Mouse (Mus musculus): ENCODE results near the gene Znrf4.

Znrf4 gene

GRCm38 (mm10) chr17:56512310-56512709 is at the start of gene Znrf4:
TSS of gene Znrf4 (minus strand) at chr17:56512431.
- DNase-seq, result no peak

GRCm38 (mm10) chr17:56561866-56562265 is 49.6 kb upstream of the Znrf4 start:
- no peak for DNase-seq

- no peak for DNase-seq
These were observed 47.9 kb upstream of the Znrf4 start for GRCm38 (mm10) chr17:56560131-56560530.

GRCm38 (mm10) chr17:56559386-56559785 is 47.2 kb upstream of the Znrf4 start:
- DNase-seq, result no peak

GRCm38 (mm10) chr17:56558448-56558847 is 46.2 kb upstream of the Znrf4 start:
- peak; percentile 65 to 70 for DNase-seq

- peak in 1 of 2 experiments; percentile 73 for DNase-seq
These were observed 41.9 kb upstream of the Znrf4 start, which contains the start of gene Gm20219 for GRCm38 (mm10) chr17:56554122-56554551. TSS of gene Gm20219 (minus strand) at chr17:56554387.

- peak; percentile 55 to 75 for DNase-seq
These were observed 40.6 kb upstream of the Znrf4 start for GRCm38 (mm10) chr17:56552781-56553363.

GRCm38 (mm10) chr17:56551841-56552581 is 39.8 kb upstream of the Znrf4 start:
- no peak for DNase-seq

- no peak for DNase-seq
These were observed 38.7 kb upstream of the Znrf4 start for GRCm38 (mm10) chr17:56550784-56551475.

GRCm38 (mm10) chr17:56548605-56549105 is 36.4 kb upstream of the Znrf4 start:
- no peak for DNase-seq

GRCm38 (mm10) chr17:56547846-56548604 is 35.8 kb upstream of the Znrf4 start:
- DNase-seq, result no peak

GRCm38 (mm10) chr17:56547116-56547845 is 35.0 kb upstream of the Znrf4 start:
- DNase-seq, result no peak

- DNase-seq, result no peak
These were observed 34.3 kb upstream of the Znrf4 start for GRCm38 (mm10) chr17:56546576-56546975.

GRCm38 (mm10) chr17:56545945-56546344 is 33.7 kb upstream of the Znrf4 start:
- DNase-seq, result no peak

GRCm38 (mm10) chr17:56544699-56545387 is 32.6 kb upstream of the Znrf4 start:
- no peak for DNase-seq

- DNase-seq, result no peak
These were observed 31.5 kb upstream of the Znrf4 start for GRCm38 (mm10) chr17:56543684-56544224.

- DNase-seq, result no peak
These were observed 30.5 kb upstream of the Znrf4 start for GRCm38 (mm10) chr17:56542736-56543135.

GRCm38 (mm10) chr17:56540562-56540975 is 28.3 kb upstream of the Znrf4 start:
- no peak for DNase-seq

- DNase-seq, result no peak
These were observed 25.7 kb upstream of the Znrf4 start for GRCm38 (mm10) chr17:56537912-56538311.

- no peak for DNase-seq
These were observed 24.6 kb upstream of the Znrf4 start for GRCm38 (mm10) chr17:56536874-56537273.

GRCm38 (mm10) chr17:56536192-56536591 is 24.0 kb upstream of the Znrf4 start:
- no peak for DNase-seq
